Mouse (Mus musculus) liver (tissue): ENCODE data around the gene Kif1b.
A peak's percentile ranks its signal among the peaks of the same experiment; 100 is the strongest.
"Not testable (repeated sequence)": the region's sequence is repeated elsewhere in the genome, so short reads cannot be mapped to it uniquely, and the experiment has no call there.

Experiments
- DNase-seq: peaks from one replicate; pipeline ENCODE4 v3.0.0-alpha.2; 2020; ENCODE audit warnings: mixed read lengths

Kif1b gene

DNA sequence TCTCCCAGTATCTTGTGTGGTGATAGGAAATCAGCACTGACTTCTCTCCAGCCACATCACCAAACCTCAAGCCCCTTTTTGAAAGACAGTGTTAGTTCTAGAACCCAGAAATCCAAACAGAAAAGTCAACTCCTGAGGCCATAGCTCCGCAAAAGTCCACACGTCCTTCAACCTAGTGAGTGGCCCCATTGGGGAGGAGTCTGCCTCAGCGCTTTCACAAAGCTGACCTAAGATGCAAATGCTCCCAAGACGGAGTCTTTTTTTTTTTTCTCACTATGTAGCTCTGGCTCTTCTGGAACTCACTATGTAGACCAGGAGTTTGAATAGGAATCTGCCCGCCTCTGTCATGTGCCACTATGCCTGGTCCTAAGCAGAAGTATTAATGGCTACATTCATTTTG, 89.0 kb downstream of the Kif1b start:
- no peak for DNase-seq

DNA sequence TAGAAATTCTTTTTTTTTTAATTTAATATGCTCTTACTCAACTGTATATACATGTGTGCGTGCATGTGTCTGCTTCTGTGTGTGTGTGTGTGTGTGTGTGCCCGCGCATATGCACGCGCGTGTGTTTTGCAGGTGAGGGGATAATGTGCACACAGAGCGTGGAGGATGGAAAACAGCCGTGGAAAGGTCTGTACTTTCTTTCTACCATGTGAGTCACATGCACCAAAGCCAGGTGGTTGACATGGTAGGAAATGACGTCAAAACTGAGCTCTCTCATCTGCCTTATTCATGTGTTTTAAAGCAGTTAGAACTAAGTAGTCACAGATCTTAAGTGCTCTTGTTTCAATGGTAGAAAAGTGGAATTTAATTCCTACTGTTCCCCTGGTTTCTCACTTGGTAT, 91.5 kb downstream of the Kif1b start:
- DNase-seq: no peak

DNA sequence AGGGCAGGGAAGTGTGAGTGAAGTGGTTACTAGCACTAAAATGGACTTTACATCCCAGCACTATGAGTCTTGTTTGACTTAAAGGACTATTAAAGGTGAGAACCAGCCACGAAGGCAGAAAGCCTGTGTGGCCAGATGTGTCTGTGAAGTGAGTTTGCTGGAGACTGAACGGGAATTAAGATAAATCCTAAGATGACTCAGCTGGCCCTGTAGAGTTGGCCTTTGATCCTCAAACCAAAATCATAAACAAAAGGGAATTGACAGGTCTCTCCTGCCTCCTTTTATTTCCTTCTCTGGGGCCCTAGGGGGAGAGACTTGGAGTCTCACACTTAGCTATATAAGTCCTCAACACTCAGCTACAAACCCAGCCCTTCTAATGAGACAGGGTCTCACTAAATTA, 92.1 kb downstream of the Kif1b start:
- no peak for DNase-seq

DNA sequence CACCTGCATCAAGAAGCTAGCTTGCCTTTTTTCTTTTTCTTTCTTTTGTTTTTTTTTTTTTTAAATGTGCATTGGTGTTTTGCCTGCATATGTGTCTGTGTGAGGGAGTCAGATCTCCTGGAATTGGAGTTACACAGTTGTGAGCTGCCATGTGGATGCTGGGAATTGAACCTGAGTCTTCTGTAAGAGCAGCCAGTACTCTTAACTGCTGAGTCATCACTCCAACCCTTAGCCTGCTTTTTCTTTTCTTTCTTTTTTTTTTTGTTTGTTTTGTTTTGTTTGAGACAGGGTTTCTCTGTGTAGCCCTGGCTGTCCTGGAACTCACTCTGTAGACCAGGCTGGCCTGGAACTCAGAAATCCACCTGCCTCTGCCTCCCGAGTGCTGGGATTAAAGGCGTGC, 93.0 kb downstream of the Kif1b start:
- DNase-seq: not testable (repeated sequence)

DNA sequence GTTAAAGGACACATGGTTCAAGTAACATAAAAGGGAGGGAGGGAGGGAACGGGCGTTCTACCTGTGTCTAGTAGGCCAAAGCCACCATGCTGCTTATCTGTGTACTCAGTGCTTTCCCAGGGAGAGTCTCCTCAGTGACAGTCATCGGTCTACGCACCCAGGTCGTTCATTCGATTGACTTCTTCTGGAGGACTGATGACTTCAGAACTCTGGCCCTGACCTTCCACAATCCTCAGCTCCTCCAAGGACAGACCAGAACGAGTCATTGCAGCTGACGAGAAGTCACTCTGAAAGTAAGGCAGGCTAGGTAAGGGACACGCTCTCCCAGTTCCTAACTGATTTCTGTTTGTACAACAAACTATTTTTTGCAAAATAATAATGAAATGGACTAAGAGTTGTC, 94.0 kb downstream of the Kif1b start:
- no peak for DNase-seq

DNA sequence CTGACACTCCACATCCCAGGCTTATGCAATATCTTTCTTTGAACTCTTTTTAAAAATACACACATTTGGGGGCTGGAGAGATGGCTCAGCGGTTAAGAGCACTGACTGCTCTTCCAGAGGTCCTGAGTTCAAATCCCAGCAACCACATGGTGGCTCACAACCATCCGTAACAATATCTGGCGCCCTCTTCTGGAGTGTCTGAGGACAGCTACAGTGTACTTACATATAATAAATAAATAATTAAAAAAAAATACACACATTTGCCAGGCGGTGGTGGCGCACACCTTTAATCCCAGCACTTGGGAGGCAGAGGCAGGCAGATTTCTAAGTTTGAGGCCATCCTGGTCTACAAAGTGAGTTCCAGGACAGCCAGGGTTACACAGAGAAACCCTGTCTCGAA, 96.1 kb downstream of the Kif1b start:
- DNase-seq: not testable (repeated sequence)

DNA sequence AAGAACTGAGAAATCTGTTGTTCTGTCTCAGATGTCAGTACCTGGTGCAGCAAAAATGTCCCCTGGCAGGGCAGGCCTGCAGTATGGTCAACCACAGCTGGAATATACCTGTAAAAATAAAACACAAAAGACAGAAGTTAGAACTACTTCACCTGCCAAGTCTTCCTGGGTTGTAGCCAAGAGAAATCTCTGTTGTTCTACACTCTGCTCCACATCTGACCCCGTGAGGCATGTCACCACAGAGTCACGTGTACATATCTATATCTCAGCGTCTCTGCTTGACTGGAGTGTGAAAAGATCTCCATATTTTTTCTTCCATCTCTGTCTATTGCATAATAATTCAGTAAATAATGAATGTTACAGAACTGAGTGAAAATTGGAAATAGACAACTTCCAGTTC, 105.0 kb downstream of the Kif1b start:
- DNase-seq: no peak

DNA sequence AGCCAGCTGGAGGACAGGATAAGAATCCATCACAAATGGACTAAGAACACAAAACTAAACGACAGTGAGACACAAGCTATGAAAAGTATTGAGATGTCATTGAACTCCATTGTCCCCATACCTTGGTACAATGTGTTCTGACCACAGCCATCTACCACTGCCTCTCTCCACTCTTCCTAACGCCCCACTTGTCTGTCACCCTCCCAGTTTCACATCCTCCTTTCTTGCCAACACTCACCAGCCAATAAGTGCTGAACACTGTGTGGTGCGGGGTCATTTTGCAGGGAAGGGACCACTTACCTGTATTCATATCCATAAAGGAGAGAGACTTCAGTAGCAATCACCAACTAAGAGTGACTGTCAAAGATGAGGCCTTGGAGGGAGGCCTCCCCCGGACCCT, 106.4 kb downstream of the Kif1b start:
- DNase-seq: no peak

DNA sequence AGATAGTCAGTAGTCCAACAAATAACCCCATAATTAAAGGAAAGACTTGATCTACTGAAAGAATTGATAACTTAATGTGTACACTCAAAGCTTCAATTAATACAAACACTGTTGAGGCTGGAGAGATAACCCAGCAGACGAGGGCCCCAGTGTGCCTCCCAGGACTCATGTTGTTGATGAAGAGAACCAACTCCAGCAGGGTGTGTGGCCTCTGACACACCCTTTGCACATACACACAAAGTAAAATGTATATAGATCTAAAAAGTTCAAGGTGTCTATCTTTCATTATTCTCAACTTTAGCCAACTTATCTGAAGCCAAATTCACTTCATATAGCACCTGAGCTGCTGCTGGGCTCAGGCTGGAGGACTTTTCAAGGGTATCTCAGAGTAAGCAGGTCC, 110.3 kb downstream of the Kif1b start:
- DNase-seq: no peak

DNA sequence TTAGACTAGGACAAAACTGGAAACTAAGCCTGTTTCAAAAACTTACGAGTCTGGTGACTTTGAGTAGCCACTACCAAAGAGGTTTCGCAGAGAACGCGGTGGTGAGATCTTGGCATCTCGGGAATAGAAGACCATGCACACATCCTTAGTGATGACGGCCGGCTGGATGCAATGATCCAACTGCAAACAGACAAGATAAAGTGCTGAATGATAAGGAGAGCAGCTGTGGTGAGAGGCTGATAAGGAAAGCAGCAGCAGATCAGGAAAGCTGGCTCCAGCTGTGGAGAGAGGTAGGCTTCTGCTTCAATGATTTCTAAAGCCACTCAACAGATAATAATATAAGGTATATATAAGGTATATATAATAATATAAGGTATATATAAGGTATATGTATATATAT, 116.4 kb downstream of the Kif1b start:
- DNase-seq: no peak

DNA sequence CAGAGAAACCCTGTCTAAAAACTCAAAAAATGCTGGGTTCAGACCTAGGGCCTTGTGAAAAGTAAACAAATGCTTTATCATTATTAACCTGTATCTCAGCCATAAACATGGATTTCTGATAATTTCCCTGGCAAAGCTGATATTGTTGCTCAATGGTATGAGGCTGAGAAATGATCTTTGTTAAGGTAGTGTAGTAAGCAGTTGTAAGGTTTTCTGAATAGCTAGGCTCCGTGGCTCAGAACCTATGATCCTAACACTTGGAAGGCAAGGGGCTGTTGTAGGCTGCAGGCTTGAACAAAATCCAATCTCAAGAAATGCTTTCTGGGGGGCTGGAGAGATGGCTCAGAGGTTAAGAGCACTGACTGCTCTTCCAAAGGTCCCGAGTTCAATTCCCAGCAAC, 118.9 kb downstream of the Kif1b start:
- DNase-seq: no peak

DNA sequence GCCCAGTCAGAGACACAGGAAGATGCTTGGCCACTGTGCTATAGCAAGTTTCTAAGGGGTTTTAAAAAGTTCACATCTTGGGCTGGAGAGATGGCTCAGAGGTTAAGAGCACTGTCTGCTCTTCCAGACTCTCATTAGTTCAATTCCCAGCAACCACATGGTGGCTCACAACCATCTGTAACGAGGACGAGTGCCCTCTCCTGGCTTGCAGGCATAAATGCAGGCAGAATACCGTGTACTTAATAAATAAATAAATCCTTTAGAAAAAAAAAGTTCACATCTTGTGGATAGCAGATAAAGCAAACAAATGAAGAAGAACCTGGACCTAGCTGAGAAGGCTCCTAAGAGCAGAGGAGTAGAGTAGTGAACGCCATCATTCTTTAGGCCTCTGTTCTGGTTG, 124.7 kb downstream of the Kif1b start:
- DNase-seq: peak; percentile 24

DNA sequence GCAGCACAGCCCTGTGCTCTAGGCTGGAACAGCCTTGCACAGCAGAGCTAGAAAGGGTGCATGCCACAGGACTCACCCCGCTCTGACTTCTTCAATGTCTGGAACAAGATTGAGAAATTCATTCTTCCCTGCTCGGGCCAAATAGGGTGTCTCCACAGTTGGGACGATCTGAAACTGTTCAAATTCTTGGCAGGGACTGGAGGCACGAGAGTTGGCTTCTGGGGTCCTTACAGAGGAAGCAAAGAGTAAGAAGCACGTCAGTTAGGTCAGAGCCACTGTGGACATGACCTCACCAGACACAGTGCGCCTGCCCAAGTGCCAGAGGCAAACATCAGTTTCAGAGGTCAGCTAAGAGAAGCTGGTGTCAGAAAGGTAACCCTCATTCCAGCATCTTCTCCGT, 125.3 kb downstream of the Kif1b start:
- DNase-seq: no peak

DNA sequence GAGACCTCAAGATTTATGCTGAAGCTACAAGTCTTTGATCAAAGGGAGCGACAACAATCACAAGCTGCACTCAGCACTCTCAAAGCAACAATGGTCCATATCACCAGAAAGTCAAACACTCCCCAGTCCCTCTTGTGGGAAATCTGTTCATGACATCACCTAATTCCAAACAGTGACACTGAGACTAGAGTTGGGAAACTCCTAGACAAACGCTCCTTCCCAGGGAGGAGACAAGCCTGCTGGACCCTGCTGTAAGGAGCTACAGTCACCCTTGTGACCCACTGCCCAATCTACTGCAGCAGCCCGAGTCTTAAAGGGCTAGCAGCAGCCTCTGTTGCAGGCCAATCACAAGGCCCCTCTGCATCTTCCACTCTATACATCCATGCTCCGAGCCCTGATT, 127.9 kb downstream of the Kif1b start:
- DNase-seq: no peak

DNA sequence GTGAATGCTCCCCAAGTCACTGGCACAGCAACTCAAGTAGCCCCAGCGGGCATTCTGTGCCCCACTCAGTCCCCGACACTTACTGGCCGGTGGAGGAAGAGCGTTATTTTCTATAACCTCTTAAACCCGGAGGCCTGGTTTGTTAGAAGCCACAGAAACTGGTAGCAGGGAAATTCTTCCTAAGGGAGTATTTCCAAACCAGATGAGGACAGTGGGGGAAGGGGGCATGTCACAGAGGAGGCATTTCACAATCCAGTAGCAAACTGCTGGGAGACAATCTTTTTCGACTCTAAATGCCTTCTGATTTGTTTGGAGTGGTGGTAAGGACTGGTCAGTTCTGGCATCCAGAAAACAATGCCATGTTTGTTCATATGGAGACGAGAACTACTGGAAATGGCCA, 128.3 kb downstream of the Kif1b start:
- no peak for DNase-seq

DNA sequence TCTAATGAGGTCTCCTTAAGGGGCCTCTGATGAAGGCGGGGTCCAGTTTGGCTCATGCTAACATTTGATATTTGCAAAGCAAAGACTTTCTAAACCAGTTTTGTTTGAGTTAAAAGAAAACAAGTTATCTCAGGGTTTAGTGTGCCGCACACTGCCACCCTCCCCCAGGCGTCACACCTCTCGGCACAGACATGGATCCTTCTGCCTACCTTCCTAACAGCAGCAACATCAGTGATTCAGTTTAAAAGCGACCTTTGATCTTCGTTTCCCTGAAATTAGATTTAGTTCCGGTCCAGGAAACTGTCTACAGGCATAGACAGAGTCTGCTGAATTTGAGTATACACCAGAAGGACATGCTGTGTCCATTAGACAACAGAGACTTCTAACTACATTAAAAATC, 129.2 kb downstream of the Kif1b start:
- DNase-seq: no peak

DNA sequence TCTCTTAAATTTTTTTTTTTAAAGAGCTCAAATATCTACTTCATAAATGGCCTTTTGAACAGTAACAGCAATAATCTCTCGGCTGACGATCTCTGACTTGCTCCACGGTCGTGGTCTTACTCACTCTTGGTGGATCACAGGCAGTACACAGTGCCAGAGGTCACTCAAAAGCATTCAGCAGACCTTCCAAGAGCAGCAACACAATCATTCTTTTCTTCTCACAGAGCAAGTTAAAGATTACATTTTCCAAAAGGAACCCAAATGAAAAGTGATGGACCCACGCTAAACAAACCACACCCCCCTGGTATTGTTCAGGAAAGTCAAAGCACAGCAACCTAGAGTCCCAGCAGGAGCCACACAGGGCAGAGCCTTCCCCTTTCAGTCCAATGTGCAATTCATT, 130.4 kb downstream of the Kif1b start:
- DNase-seq: no peak

DNA sequence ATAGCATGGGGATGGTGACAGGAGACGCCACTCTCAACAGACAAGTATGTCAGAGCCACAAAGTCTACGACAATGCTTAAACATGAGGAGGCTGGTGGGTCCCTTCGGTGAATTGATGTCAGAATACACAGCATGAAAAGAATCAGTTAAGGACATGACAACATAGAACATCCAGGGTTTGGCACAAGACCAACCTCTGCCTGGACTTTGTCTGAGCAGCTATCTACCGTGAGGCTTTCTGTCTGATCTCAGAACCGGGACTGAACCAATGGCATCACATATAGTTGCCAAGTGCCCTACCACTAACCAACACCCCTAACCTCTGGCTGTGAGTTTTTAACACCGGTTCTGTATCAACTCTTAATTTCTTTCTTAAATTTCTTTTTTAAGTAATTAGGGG, 130.8 kb downstream of the Kif1b start:
- DNase-seq: no peak

DNA sequence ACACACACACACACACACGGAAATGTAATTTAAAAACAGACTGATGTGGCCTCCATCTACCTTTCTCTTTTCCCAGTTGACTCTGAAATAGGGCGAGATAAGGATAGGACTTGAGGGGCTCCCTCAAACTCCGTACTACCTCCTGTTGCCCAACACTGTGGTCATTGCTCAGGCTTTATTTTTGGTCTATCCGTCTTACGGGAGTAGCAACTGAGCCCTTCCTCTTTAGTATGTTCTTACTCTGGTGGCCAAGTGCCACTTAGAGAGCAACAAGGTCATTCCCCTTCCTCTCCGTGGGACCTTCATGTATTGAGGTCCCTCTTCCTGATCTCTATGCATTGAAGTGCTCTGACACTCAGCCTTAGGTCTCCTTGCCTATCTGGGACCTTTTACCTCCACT, 133.8 kb downstream of the Kif1b start:
- no peak for DNase-seq

DNA sequence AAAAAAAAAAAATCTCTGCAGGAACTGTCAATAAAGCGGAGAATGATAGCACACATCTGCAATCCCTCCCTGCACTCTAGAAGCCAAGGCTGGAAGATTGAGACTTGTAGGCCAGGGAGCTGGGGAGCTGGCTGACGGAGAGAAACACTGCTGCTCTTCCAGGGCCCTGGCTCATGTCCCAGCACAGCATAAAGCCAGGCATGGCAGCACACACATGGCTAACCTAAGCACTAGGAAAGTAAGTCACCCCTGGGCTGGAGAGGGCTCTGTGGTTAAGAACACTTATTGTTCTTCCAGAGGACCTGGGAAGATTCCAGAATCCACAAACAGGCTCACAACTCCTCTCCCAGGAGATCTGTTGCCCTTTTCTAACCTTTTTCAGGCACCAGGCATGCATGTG, 134.8 kb downstream of the Kif1b start:
- no peak for DNase-seq

DNA sequence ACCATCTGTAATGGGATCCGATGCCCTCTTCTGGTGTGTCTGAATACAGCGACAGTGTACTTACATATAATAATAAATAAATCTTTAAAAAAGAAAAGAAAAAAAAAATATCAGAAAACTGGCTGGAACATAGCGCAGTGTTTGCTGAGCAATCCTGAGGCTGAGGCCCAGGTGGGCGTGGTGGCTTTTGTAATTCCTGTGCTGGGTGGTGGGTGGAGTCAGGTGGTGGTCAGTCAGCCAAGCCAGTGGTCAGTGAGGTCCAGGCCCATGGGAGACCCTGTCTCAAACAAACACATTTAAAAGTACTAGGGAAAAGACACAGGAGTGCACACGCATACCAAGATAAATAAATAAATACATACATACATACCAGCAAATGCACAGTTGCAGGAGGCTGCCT, 135.4 kb downstream of the Kif1b start:
- peak; percentile 27 for DNase-seq

DNA sequence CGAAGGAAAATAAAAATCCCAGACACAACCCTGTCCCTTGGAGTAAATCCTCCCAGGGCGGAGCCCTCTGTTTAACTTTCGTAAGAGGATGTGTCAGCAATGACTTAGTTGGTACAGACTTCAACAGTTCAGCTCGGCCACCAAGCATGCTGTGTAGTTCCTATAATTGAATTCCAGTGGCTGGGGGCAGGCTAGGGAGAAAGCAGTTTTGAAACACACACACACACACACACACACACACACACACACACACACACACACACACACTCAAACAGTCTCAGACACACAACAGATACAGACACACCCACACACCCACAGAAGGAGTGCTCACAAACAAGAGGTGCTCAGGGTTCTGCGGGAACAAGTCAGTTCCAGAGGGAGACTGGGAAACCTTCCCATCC, 135.9 kb downstream of the Kif1b start:
- peak; percentile 32 for DNase-seq

DNA sequence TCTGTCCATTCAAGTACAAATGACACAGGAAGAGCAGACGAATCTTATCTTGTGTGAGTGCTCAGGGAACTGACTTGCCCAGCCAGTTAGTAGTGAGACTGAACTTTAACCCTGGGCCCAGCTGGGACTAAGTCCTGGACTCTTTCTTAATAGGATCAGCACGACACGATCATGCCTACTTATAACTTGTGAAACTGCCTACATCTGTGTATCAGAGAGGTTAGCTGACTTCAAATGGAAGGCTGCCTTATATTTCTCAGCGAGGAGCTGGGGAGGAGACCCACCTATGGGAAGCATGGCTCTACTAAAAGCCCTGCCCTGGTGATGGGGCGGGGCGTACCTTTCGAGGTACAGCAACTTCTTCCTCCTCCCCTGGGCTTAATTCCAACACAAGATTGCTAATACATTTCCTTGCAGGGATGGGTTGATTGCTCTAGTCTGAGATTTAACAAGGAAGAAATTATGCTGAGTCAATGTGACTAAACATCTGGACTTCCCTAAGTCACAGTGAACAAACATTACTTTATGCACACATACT, 137.0 kb downstream of the Kif1b start:
- DNase-seq: no peak

DNA sequence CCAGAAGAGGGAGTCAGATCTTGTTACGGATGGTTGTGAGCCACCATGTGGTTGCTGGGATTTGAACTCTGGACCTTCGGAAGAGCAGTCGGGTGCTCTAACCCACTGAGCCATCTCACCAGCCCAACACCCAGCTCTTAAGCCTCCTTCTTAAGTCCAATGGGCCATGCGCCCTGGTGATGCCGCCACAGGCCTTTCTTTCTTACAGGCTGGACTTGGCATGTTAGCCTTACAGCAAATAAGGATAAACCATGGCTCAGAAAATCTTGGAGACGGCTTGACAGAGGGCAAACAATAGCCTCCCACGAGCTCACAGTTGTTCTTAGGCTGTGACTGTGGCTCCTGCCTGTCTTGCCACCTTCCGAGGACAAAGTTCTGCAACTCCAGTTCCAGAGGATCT, 137.6 kb downstream of the Kif1b start:
- DNase-seq: not testable (repeated sequence)

DNA sequence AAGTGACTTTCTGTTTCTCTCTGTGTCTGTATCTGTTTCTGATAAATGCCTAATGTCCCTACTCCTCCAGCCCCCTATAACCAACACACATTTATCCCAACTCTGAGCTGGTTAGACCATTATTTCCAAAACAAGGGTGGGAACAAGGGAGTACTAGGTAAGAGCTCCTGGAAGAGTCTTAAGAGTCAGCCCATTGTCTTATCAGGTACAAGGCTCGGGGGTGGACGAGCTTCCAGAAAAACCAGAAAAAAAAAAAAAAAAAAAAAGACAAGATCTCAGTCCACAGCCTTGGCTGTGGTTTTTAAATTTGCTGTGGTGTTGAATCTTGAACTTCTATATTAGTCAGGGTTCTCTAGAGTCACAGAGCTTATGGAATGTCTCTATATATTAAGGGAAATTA, 139.5 kb downstream of the Kif1b start:
- no peak for DNase-seq
